Mouse (Mus musculus): ENCODE results near the gene Slco2a1. TPM values are rescaled to one million over a fixed set of nuclear protein-coding genes. Genes with fewer than 3 reads are reported as not detected.

Gene Slco2a1
- total and polyA plus RNA-seq, 3 experiments: 0.14 TPM; not detected in 2

DNA sequence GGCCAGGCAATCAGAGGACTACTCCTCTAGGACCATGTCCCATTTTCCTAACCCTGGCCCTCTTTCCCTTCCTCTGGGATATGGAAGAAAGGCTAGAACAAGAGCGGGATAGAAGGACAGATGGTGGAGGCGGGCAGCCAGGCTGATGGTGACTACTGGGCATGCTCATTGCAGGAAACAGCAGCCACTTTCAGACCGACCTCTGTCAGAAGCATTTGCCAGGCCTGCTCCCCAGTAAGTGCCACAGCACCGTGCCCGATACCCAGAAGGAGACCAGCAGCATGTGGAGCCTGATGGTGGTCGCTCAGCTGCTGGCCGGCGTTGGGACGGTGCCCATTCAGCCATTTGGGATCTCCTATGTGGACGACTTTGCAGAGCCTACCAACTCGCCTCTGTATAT lies 79.1 kb downstream of the Slco2a1 start:
- Histone ChIP-seq H3K36me3 (replicated peaks in 1 of 2; ENCODE audit: control insufficient read depth in 1 of 2, insufficient read depth in 1 of 2, low read length in 1 of 2) (no peaks in the 10 kb centered on the region), H3K9ac (ENCODE audit: insufficient read depth, low read depth) (no peak overlapping the region), H3K27me3 (replicated peaks) (peaks cover 49% of the 10 kb centered on the region), H3K9me3 (replicated peaks; ENCODE audit: low read length) (no peaks in the 10 kb centered on the region), H3K27ac (ENCODE audit: insufficient read depth, low read depth) (no peak overlapping the region), H3K4me3 (replicated peaks in 1 of 3; ENCODE audit: low read depth in 2 of 3, low read length in 2 of 3, poor library complexity in 1 of 3) (no peak overlapping the region), H3K4me1 (ENCODE audit: control insufficient read depth in 1 of 2, insufficient read depth in 2 of 2) (no peaks in the 10 kb centered on the region), H3K4me2 (ENCODE audit: insufficient read depth, low read depth, poor library complexity, severe bottlenecking) (no peak overlapping the region), H3K79me2 (replicated peaks; ENCODE audit: control insufficient read depth, extremely low read depth, insufficient read depth, poor library complexity, severe bottlenecking) (no peaks in the 10 kb centered on the region)
- in situ Hi-C loops (cut with MboI; ENCODE audit: low pct_ligation_motif_present, low pct_unique_long_range_greater_than_20kb, low sequenced_read_pairs): no loop called here
- dilution Hi-C loops (cut with MboI; ENCODE audit: extremely low pct_ligation_motif_present, extremely low pct_unique_long_range_greater_than_20kb, low sequenced_read_pairs): no loop called here
- no peak for TF ChIP-seq GABPA (IDR thresholded peaks at IDR 0.05; ENCODE audit: insufficient replicate concordance, low read depth, low read length)
- TF ChIP-seq CTCF (conservative IDR thresholded peaks at IDR 0.05 in 1 of 2, IDR thresholded peaks at IDR 0.05 in 1 of 2; ENCODE audit: low read depth in 2 of 2, low read length in 2 of 2): no peak
- TF ChIP-seq E2F4 (IDR thresholded peaks at IDR 0.05; ENCODE audit: insufficient replicate concordance, low read depth, low read length): no peak
- TF ChIP-seq CHD1 (IDR thresholded peaks at IDR 0.05; ENCODE audit: low read depth, low read length): no peak
- no peak for TF ChIP-seq PAX5 (IDR thresholded peaks at IDR 0.05; ENCODE audit: low read length)
- no peak for TF ChIP-seq RCOR1 (conservative IDR thresholded peaks at IDR 0.05; ENCODE audit: low read depth, low read length)
- TF ChIP-seq SMC3 (IDR thresholded peaks at IDR 0.05; ENCODE audit: low read depth, low read length): no peak
- TF ChIP-seq POLR2AphosphoS2 (IDR thresholded peaks at IDR 0.05; ENCODE audit: low read depth, low read length): no peak
- no peak for TF ChIP-seq ZC3H11A (IDR thresholded peaks at IDR 0.05; ENCODE audit: low read depth, low read length)
- no peak for TF ChIP-seq TBP (conservative IDR thresholded peaks at IDR 0.05; ENCODE audit: low read depth, low read length)
- no peak for TF ChIP-seq ZKSCAN1 (IDR thresholded peaks at IDR 0.05; ENCODE audit: borderline replicate concordance, low read depth, low read length)
- no peak for TF ChIP-seq TCF12 (IDR thresholded peaks at IDR 0.05; ENCODE audit: low read depth, low read length)
- TF ChIP-seq UBTF (IDR thresholded peaks at IDR 0.05; ENCODE audit: low read depth, low read length): no peak
- no peak for TF ChIP-seq KAT2A (IDR thresholded peaks at IDR 0.05; ENCODE audit: insufficient replicate concordance, low read length)
- TF ChIP-seq NELFE (IDR thresholded peaks at IDR 0.05; ENCODE audit: low read depth, low read length): no peak
- no peak for TF ChIP-seq EP300 (IDR thresholded peaks at IDR 0.05; ENCODE audit: low read length)
- no peak for TF ChIP-seq MAX (IDR thresholded peaks at IDR 0.05; ENCODE audit: low read length)
- no peak for DNase-seq (ENCODE audit: extremely low read depth)

DNA sequence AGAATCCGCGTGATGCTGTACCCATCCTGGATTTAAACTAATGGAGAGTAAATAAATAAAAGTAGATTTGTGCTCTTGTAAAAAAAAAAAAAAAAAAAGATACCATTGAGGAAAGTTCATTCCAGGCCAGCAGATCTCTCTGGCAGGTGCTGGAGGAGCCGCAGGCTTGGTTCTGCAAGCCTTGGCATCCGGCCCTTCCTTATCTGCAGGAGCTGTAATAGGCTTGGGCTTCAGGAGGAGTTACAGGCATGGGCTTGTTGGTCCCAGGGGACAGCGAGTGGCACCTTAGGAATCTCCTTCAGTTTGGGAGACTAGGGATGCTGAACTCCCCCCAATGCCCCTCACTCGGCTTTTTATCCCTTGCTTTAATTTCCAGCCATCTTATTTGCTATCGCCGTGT lies 80.3 kb downstream of the Slco2a1 start:
- H3K27me3 ChIP-seq (replicated peaks): peaks cover 47% of the 10 kb centered on the region
- no peak overlapping the region for H3K4me2 ChIP-seq (ENCODE audit: insufficient read depth, low read depth, poor library complexity, severe bottlenecking)
- no peaks in the 10 kb centered on the region for H3K9me3 ChIP-seq (replicated peaks; ENCODE audit: low read length)
- no peaks in the 10 kb centered on the region for H3K36me3 ChIP-seq (replicated peaks in 1 of 2; ENCODE audit: control insufficient read depth in 1 of 2, insufficient read depth in 1 of 2, low read length in 1 of 2)
- in situ Hi-C loops (cut with MboI; ENCODE audit: low pct_ligation_motif_present, low pct_unique_long_range_greater_than_20kb, low sequenced_read_pairs) (no loop called here), dilution Hi-C loops (cut with MboI; ENCODE audit: extremely low pct_ligation_motif_present, extremely low pct_unique_long_range_greater_than_20kb, low sequenced_read_pairs) (no loop called here)
- H3K4me3 ChIP-seq (replicated peaks in 1 of 3; ENCODE audit: low read depth in 2 of 3, low read length in 2 of 3, poor library complexity in 1 of 3): no peak overlapping the region
- H3K27ac ChIP-seq (ENCODE audit: insufficient read depth, low read depth): no peak overlapping the region
- no peaks in the 10 kb centered on the region for H3K79me2 ChIP-seq (replicated peaks; ENCODE audit: control insufficient read depth, extremely low read depth, insufficient read depth, poor library complexity, severe bottlenecking)
- H3K9ac ChIP-seq (ENCODE audit: insufficient read depth, low read depth): no peak overlapping the region
- no peaks in the 10 kb centered on the region for H3K4me1 ChIP-seq (ENCODE audit: control insufficient read depth in 1 of 2, insufficient read depth in 2 of 2)
- TF ChIP-seq IRF4 (IDR thresholded peaks at IDR 0.05; ENCODE audit: low read depth, low read length): no peak
- TF ChIP-seq ZKSCAN1 (IDR thresholded peaks at IDR 0.05; ENCODE audit: borderline replicate concordance, low read depth, low read length): no peak
- TF ChIP-seq MEF2A (IDR thresholded peaks at IDR 0.05; ENCODE audit: borderline replicate concordance, low read depth, low read length): no peak
- TF ChIP-seq POLR2AphosphoS2 (IDR thresholded peaks at IDR 0.05; ENCODE audit: low read depth, low read length): no peak
- TF ChIP-seq TCF12 (IDR thresholded peaks at IDR 0.05; ENCODE audit: low read depth, low read length): no peak
- no peak for TF ChIP-seq ELF1 (IDR thresholded peaks at IDR 0.05; ENCODE audit: low read depth, low read length)
- TF ChIP-seq E2F4 (IDR thresholded peaks at IDR 0.05; ENCODE audit: insufficient replicate concordance, low read depth, low read length): no peak
- TF ChIP-seq JUND (conservative IDR thresholded peaks at IDR 0.05; ENCODE audit: low read depth, low read length): no peak
- no peak for TF ChIP-seq RAD21 (IDR thresholded peaks at IDR 0.05; ENCODE audit: low read depth, low read length)
- TF ChIP-seq MAX (IDR thresholded peaks at IDR 0.05; ENCODE audit: low read length): no peak
- no peak for DNase-seq (ENCODE audit: extremely low read depth)

Measured in CH12.LX (cell line).